Mouse (Mus musculus) small intestine, adult 2 months (tissue): ENCODE measurements at regions not wholly inside any gene's neighbourhood (a gene's known extent, or its start where the extent isn't known, plus 50 kb on each side); places are given as distances from the start of the nearest gene placed in this dataset.

Experiments
- CTCF ChIP-seq: fragments of 200-500 bp; IDR thresholded peaks from 2 replicates; pipeline ENCODE4 v1.5.1; 2012; ENCODE audit warnings: low read depth, mild to moderate bottlenecking, control low read depth, inconsistent platforms, low read length, moderate library complexity, mixed read lengths; ENCODE audit not compliant: insufficient replicate concordance, insufficient read length; ENCODE audit errors: extremely low read depth
- POLR2A ChIP-seq: fragments of 200-500 bp; IDR thresholded peaks from 2 replicates; pipeline ENCODE4 v1.6.1; 2012; ENCODE audit warnings: low read depth, mild to moderate bottlenecking, control low read depth, inconsistent platforms, low read length, moderate library complexity

- no peak for TF ChIP-seq CTCF
- TF ChIP-seq POLR2A: no peak
These were observed 55.6 kb upstream of the Zfp366 start for GRCm38 (mm10) chr13:99128979-99129378.
